Mouse (Mus musculus): ENCODE results near the gene Olfr1346.
"Not testable (repeated sequence)": the region's sequence is repeated elsewhere in the genome, so short reads cannot be mapped to it uniquely, and the experiment has no call there.

The Olfr1346 gene

GRCm38 (mm10) chr7:6466951-6467350 is at the start of gene Olfr1346:
Gene Olfr1346 (plus strand): TSS chr7:6467101.
- no peak for DNase-seq (ENCODE audit: low read depth)

GRCm38 (mm10) chr7:6419894-6420293 is 47.0 kb upstream of the Olfr1346 start:
- DNase-seq (ENCODE audit: low read depth) = no peak

GRCm38 (mm10) chr7:6429381-6429780 is 37.5 kb upstream of the Olfr1346 start:
- no peak for DNase-seq (ENCODE audit: low read depth)

GRCm38 (mm10) chr7:6430342-6430741 is 36.6 kb upstream of the Olfr1346 start:
- no peak for DNase-seq (ENCODE audit: low read depth)

- DNase-seq (ENCODE audit: low read depth) = no peak
These were observed 28.5 kb upstream of the Olfr1346 start, which contains the start of gene Olfr1344 for GRCm38 (mm10) chr7:6438388-6438787. Gene Olfr1344 (plus strand): TSS chr7:6438688.

- DNase-seq (ENCODE audit: low read depth) = no peak
These were observed 25.7 kb upstream of the Olfr1346 start for GRCm38 (mm10) chr7:6441173-6441572.

GRCm38 (mm10) chr7:6447771-6448170 is 19.1 kb upstream of the Olfr1346 start:
- DNase-seq (ENCODE audit: low read depth) = no peak

GRCm38 (mm10) chr7:6455868-6456267 is 11.0 kb upstream of the Olfr1346 start, which contains the start of gene Olfr1336:
Gene Olfr1336 (plus strand): TSS chr7:6456168.
- no peak for DNase-seq (ENCODE audit: low read depth)

GRCm38 (mm10) chr7:6456399-6456798 is 10.5 kb upstream of the Olfr1346 start:
- DNase-seq (ENCODE audit: low read depth) = no peak

DNA sequence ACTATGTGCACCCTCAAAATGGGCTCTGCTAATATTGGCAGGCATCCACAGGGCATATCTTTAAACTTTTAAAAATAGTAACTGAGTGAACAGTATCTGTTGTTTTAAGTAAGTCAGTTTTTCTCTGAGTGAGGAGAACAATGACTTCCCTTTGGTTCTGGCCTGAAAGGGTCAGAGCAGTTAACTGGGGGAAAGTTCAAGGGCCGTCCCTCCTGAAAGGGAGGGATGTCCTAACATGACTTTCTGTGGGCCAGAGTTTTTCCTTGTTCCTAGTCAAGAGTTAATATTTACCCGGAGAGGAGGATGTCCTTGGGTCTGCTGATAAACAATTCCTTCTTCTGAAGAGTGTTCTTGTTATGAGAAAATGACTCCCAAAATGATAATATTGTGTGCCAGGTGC is 10.7 kb downstream of the Olfr1346 start:
- DNase-seq (ENCODE audit: low read depth) = not testable (repeated sequence)

GRCm38 (mm10) chr7:6486841-6487240 is 19.9 kb downstream of the Olfr1346 start, which contains the start of gene Olfr5:
Gene Olfr5 (minus strand): TSS chr7:6486941.
- DNase-seq (ENCODE audit: low read depth) = no peak

DNA sequence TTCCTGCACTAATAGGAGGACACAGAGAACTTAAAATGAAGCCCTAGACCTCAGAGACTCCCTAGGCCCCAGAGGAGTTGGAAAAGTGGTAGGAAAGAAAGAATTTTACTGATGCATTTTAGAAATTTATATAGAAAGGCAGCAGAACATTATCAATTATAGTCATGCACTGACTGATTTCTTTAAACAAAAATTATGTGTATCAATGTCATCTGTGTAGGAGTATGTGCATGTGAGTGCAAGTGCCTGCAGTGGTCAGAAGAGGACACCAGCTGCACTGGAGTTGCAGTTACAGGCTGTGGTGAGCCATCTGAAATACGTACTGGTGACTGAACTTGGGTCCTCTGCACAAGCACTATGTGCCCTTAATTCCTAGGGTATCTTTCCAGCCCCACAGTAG is 32.8 kb downstream of the Olfr1346 start, which contains the start of gene Olfr1347:
TSS of gene Olfr1347 (minus strand) at position 101 of the 400 bp plus-strand sequence.
- no peak for DNase-seq (ENCODE audit: low read depth)

- no peak for DNase-seq (ENCODE audit: low read depth)
These were observed 41.7 kb downstream of the Olfr1346 start, which contains the start of gene Olfr1348 for GRCm38 (mm10) chr7:6508648-6509047. Gene Olfr1348 (minus strand): TSS chr7:6508748.

GRCm38 (mm10) chr7:6521666-6522065 is 54.8 kb downstream of the Olfr1346 start:
- DNase-seq (ENCODE audit: low read depth) = no peak

- no peak for DNase-seq (ENCODE audit: low read depth)
These were observed 55.9 kb downstream of the Olfr1346 start, which contains the start of gene Olfr1349 for GRCm38 (mm10) chr7:6522850-6523249. Gene Olfr1349 (minus strand): TSS chr7:6522950.

GRCm38 (mm10) chr7:6525001-6525400 is 58.1 kb downstream of the Olfr1346 start:
- DNase-seq (ENCODE audit: low read depth) = no peak

GRCm38 (mm10) chr7:6526141-6526540 is 59.2 kb downstream of the Olfr1346 start:
- no peak for DNase-seq (ENCODE audit: low read depth)

All from c-Kit-positive CD71-negative TER-119-negative erythroid progenitor cells, embryonic 14.5 days (primary cell).